Mouse (Mus musculus) kidney, adult 2 months (tissue): ENCODE measurements around the gene Nptxr.

Experiments used
- CTCF ChIP-seq: fragments of 200-500 bp; conservative IDR thresholded peaks from 2 replicates; pipeline ENCODE4 v1.5.1; 2011; ENCODE audit warnings: low read depth, mild to moderate bottlenecking, control low read depth, low read length, moderate library complexity, mixed read lengths; ENCODE audit not compliant: insufficient read depth, insufficient read length
- POLR2A ChIP-seq: fragments of 200-500 bp; IDR thresholded peaks from one replicate; pipeline ENCODE4 v1.6.1; 2011; ENCODE audit warnings: low read depth, low read length, control low read depth

DNA sequence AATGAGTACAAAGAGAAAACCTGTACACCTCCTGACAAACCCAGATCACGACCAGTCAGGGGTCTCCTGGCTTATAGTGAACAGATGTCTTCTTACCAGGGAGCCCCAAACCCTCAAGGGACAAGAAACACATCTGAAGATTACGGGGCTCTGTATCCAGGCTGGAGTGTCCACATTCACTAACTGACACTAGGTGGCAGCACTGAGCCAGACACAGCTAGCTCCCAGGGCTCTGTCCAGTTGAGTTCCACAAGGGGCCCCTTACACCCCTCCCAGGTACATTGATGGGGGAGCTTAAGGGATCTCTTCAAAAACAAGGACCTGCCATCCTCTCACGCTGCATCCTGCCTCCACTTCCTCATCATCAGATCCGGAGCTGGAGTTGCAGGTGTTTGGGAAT, 25.8 kb upstream of the Nptxr start:
- no peak for TF ChIP-seq POLR2A
- peak; percentile 87 for TF ChIP-seq CTCF
